Mouse (Mus musculus): ENCODE measurements at regions not wholly inside any gene's neighbourhood (a gene's known extent, or its start where the extent isn't known, plus 50 kb on each side); places are given as distances from the start of the nearest gene placed in this dataset.

DNA sequence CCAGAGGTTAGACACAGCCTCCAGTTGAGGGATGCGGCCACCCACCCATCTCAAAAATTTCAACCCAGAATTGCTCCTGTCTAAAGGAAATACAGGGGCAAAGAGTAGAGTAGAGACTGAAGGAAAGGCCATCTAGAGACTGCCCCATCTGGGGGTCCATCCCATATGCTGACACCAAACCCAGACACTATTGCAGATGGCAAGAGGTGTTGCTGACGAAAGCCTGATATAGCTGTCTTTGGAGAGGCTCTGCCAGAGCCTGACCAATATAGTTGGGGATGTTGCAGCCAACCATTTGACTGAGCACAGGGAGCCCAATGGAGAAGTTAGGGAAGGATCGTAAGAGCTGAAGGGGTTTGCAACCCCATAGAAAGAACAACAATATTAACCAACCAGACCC, 141.6 kb upstream of the Reg3b start:
- DNase-seq (ENCODE audit: low spot score in 2 of 2): no peak

- DNase-seq (ENCODE audit: low spot score in 2 of 2): no peak
Measured at GRCm38 (mm10) chr6:78244404-78244803, 126.1 kb upstream of the Reg3b start.

- DNase-seq (ENCODE audit: low spot score in 2 of 2): no peak
Measured at GRCm38 (mm10) chr6:78245010-78245409, 125.4 kb upstream of the Reg3b start.

- DNase-seq (ENCODE audit: low spot score in 2 of 2): no peak
Measured at GRCm38 (mm10) chr6:78250053-78250452, 120.4 kb upstream of the Reg3b start.

DNA sequence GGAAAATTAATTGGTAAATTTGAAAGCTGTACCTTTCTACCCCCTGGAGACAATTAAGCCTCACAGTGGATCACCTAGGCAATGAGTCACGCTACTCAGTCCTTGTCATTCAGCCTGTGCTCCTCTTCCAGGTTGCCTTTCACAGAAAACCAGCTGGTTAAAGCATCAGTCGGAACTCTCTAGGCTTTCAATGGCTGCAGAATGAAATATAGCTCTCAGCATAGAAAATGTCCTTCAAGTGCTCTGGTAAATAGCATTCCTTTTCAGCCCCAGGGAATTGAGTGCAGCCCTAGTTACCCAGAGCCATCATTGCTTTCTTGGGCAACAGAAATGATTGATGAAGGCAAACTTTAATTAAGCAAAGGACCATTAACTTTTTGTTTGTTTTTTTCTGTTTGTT, 119.9 kb upstream of the Reg3b start:
- no peak for DNase-seq (ENCODE audit: low spot score in 2 of 2)

- peak in 1 of 2 experiments; percentile 4 for DNase-seq (ENCODE audit: low spot score in 2 of 2)
Measured at GRCm38 (mm10) chr6:78271879-78272546, 98.4 kb upstream of the Reg3b start.

DNA sequence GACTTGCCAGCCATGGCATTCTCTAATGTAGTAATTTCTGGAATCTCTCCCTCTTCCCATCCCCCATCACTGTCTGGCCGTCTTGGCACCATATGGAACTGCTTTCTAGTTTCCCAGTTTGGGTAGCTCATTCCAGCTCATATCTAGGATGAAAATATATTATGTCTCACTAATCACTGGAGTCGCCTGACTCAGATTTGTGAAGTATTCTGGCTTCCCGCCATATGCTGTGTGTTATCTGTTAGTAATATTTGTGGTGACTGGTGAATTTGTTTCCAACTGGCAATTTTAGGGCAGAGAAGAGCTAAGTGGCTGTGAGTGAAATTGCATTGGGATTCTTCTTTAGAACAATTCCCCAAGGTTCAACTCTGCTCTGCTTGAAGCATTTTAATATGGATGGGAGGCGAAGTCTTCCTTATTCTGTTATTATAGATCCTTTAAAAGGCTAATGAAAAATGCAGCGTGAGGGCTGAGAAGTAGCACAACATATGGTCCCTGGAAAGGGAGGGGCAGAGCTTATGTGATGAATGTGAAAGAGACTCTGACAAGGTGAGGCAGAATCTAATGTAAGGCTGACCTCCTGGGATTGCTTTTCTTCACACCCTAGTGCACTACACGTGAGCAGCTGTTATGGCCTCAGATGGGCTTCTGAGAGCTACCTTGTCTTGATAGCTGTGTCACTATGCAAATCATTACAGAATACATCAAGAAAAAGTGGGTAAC, 92.3 kb upstream of the Reg3b start:
- peak; percentile 11 to 14 for DNase-seq (ENCODE audit: low spot score in 2 of 2)

DNA sequence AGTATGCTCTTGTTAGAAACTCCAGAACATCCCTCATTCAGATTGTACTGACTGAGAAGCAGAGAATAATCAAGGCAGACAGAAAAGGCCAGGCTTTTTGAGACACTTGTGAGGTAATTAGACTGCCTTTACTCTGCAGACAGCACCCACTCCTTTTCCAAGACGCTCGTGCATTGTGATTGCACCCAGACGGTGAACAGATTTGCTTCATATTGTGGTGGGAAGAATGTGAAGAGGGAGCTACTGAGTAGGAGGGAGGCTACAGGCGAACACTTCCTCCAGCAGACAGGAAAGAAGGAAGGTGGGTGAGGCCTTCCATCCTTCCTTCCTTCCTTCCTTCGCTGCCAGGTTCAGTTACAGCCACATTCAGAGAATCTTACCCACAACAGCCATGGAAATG, 89.9 kb upstream of the Reg3b start:
- DNase-seq (ENCODE audit: low spot score in 2 of 2): peak; percentile 25 to 54

DNA sequence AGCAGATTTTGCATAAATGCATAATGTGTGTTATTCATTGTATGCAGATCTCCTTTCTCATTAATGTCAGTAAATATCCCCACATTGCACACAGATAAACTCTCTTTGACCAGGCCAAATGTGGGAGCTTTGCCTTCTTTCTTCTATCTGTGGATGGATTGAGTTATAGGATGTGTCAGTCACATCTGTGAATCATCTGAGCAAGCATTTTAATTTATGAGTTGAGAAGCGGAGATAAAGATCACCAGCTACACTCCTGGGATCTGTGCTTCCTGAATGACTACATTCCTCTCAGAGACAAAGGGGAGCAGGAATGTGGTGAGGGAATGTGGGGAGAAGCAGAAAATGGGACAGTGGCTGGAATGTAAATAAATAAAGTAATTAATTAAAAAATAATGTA, 75.8 kb upstream of the Reg3b start:
- no peak for DNase-seq (ENCODE audit: low spot score in 2 of 2)

DNA sequence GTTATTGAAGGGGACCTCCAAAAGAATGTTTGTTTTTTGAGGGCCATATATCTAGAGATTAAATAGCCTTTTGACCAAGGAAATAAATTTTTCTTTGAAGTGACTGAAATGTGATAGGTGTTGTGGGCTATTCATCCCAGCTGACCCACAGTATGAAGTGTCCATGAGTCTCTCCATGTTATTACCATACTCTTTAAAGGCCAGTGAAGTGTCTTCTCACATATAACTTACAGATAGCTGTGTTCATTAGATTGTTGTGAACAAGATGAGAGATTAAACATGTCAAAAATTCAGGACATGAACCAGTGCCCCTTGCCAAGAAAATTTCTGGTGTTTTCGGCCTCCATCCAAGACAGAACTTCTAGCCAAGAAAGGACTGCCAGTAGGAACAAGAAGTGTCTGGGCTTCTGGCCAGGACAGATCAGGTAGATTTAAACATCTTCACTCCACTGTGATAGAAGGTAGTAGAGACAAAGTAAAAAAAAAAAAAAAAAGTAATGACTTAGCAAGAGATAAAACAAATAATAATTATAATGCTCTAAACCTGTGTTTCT, 67.2 kb upstream of the Reg3b start:
- no peak for DNase-seq (ENCODE audit: low spot score in 2 of 2)

Data from layer of hippocampus, adult 8-10 months (tissue).